Mouse (Mus musculus): ENCODE results near the gene Galnt13.
A peak's percentile ranks its signal among the peaks of the same experiment; 100 is the strongest.
"Not testable (repeated sequence)": the region's sequence is repeated elsewhere in the genome, so short reads cannot be mapped to it uniquely, and the experiment has no call there.

Galnt13 gene

DNA sequence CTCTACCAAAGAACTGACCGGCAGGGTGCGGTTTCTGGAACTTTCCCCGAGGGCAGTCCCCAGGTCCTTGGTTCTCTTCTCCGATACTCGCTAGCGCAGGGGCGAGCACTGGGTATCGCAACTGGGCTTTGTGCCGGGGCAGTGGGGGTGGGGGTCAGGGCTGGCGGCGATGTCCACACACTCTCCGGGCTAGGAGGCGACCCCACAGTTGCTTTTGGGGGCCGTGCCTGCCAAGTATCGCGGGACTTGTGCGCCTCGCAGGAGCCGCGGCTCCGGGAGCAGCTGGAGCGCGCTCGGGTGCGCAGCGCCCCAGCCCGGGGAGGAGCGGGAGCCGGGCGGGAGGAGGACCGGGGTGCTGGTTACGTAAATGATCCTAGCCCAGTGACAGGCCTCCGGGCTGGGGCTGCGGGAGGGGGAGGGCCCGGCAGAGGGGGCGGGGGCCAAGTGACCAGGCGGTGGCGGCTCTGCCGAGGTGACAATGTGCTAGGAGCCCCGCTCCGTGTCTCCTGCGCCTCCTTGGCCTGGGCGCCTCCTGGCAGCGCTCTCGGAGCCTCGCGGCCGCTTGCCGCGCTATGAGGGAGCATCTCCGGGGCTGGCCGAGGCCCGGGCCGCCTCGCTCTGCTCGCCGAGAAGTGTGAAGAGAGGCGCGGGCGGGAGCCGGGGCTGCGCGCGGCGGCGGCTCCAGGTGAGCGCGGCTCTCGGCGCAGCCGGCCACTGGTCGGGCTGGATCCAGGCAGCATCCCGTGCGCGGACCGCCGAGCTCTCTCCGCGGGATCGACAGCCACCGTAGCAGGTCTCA lies at the start of gene Galnt13:
Gene Galnt13 (plus strand): TSS at position 381 of the 799 bp plus-strand sequence.
- peak; percentile 95 for DNase-seq

DNA sequence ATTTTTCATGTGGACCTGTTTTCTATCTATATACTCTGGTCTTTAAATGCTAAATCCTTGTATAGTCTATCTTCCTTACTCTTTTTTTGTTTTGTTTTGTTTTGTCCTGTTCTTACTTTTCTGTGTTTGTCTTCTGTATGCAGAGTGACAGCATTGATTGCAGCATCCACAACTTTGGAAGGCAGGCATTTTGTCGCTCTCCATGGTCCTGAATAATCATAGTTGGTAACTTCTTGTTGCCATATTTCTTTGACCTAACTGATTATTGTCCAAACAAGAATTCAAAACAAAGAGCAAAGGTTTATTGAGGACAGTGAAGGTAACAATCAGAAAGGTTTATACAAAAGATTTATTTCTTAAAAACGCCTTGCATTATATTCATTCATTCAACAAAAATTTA lies 5.1 kb upstream of the Galnt13 start:
- peak; percentile 51 for DNase-seq

DNA sequence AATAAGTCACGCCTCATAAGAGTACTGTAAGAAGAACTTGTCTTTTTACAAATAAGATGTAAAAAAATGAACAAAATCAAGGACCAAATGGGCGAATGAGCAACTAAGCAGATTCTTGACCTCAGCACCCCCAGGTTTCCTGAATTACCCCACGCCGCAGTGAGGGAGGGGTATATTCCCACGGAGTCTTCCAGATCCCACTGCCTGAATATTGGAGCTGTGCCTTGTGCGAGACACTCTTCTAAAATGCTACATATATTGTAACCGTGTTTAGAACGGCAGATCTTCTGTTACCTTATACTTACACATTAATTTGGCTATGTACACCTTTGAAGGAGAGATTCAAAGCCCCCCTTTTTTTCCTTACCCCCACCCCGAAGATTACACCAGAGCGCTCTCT lies 737 bp upstream of the Galnt13 start:
- peak; percentile 23 for DNase-seq

DNA sequence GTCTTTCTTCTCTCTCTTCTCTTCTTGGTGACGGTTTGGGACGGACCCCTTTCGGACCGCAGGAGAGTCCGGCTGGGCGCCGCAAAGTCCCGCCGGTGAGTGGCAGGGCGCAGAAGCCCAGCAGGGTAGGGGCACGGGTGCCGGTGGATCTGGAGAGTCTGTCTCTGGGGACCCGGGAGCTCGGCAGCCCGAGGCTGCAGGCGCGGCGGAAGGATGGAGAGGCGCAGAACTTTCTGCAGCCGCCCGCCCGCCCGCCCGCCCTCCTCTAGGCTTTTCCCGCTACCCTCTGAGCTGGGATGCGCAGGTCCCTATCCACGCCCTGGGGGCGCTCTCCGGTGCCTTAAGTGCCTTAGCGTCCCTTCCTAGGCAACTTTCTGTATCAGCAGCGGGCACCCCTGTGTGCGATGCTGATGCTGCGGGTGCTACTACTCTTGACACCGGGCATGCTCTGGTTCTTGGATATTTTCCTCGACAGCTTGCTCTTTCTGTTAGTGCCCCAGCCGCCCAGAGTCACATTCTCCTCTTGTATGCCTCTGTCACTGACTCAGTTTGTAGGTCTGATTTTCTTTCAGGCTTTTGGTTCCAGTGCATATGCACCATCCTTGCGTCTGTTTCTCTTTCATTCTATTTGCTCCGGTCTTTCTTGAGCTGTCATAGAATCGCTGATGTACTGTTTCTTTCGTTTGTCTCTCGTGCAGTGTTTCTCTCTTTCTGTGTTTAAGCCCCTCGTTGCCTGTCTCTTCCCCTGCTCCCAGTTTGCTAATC lies 801 bp downstream of the Galnt13 start:
- DNase-seq: peak; percentile 88

DNA sequence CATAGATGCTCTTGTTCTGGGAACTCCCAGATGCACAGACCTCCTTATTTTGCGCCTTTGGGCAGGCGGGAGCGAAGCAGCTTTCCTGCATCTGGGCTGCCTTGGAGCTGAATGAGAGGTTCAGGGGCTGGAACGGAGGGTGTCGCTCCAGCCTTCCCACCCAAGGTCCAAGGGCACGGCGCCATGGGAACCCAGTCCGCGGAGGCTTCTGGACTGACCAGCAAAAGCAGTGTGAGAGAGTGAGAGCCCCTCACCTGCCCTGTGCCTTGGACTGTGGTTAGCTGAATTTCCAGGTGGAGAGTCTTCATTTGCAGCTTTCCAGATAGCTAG lies 1.3 kb downstream of the Galnt13 start:
- peak; percentile 62 for DNase-seq

DNA sequence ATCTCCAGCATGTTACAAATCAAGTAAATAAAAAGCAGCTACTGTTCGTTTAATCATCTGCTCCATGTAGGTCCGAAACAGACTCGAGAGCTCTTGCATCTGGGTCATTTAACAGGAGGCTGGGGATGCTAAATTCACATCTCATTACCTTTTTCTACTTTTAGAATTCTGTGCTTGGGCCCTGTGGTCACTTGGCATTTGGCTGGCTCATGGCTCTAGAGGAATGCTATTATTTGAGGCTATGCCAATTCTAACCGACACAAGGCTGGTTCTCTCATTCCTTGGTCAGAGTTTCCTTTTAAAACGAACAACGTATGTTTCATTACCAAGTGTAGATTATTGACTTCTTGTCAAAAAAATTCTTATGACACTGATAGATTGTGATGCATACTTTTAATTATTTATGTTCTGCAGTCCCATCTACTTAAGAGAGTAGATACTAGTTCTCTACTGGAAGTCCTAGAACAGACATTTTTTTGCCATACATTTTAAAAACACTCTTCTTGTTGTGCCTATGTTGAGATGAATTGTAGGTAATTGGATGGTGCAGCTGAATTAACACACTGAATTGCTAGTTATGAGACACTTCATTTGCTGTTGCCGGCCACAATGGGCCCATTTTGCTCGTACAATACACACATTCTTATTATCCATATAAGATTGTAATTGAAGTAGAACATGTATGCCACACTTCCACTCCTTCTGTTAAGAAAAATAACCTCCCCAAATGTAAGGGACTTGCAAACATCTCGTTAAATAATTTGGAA lies 6.8 kb downstream of the Galnt13 start:
- DNase-seq: peak; percentile 91

DNA sequence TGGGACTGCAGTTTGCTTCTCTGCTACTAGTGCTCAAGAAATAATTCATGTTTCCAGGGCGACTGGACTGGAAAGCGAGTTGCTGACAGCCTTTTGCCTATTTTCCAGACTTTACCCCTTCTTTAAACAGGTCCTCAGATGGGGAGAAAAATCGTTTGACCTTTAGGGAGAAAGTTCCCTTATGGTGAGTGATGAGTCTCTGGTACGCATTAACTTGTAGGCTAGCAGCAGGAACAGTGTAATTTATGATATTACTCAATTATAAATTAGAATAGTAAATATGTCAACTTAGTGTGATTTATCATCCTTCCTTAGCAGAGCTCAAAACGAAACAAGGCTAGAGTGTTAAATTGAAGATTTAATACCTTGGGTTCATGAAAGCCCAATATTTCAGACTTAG lies 47.3 kb downstream of the Galnt13 start:
- DNase-seq: peak; percentile 3

DNA sequence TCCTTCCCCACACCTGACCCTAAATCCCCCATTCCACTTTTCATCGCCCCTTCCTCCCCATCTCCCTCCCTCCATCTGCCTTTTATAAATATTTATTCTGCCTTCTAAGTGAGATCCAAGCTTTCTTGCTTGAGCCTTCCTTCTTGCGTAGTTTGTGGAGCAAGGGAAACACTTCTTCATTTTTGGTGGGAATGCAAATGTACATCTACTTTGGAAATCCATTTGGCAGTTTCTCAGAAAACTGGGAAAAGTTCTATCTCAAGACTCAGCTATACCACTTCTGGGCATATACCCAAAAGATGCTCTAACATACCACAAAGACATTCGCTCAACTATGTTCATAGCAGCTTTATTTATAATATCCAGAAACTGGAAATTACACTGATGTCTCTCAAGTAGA lies 86.9 kb downstream of the Galnt13 start:
- DNase-seq: no peak

DNA sequence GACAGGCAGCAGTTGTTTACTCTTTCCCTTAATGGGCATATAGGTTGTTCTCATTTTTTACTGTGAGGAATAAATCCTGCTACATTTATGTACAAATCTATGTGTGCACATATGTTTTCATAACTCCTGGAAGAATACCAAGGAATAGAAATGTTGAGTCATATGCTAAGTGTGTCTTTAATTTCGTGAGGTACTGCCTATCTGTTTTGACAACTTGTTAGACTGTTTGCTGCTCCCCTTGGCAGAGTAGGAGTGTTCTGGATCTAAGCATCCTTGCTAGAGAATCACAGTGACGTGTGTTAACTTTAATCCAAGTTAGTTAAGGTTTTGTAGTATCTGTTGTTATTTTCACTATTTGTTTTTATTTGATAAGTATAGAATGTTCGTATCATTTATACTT lies 91.0 kb downstream of the Galnt13 start:
- DNase-seq: no peak

DNA sequence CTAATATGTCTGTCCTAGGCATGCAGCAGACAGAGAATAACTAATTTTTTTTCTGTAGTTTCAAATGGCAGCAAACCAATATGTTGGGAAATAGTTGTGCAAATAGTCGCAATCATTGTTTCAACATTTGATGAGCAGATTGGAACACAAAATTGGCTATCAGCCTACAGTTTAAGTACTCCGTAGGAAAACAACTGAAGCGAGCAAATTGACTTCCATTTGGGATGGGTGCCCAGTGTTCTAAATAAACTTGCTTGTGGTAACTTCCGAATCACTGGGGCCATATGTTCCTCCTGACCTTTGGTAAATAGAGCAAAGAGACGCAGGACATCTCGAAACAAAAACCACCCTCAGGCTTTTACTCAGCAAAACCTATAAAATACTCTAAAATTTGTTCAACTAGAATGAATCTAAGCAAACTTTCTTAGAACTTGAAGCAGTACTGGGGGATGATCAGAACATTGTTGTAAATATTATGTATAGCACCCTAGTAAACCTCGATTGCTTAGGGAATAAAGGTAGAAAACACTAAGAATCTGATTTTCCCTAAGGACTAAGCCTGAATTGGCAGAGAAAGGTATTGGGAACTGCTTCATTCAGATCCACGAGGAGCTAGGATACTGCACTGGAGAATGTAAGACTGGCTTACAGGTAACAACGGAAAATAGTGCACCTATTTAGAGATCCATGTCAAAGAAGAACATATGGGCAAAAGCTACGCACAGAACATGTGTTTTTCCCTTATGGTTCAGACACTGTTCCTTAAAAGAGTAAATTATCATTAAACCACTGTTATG lies 122.4 kb downstream of the Galnt13 start:
- peak; percentile 15 for DNase-seq

DNA sequence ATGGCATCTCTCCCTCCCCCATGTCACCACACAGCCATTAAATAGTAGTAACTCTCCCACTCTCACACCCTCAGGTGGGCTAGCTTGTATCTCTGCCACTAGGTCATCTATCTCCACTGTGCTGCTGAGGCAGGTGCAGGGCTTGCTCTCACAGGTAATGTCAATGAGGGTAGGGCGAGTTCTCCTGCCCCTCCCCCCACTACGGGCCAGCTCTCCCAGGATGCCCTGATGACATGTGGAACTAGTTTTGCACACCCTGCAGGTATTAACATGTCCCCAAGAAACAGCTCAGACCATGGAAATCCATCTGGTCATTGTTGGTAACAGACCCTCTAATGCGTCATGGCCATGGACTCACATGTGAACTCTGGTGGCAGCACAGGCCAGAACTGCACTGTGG lies 129.0 kb downstream of the Galnt13 start:
- DNase-seq: no peak

DNA sequence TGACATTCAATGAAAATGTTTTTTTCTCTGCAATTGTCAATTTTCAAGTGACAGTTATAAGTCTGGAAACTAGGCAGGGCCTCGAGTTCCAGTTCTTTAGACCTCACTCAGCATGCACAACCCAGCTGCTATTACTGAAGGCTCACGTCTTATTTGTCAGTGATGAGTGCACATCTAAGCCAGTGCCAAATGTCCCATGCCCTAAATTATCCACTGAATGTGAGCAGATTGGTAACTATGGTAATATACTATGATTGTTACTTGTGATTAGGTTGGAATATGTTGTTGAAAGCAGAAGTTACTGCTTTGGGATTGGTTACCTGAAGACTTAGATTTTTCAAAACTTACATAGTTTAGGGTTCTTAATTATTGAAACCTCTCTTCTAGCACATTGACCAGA lies 131.1 kb downstream of the Galnt13 start:
- DNase-seq: no peak

DNA sequence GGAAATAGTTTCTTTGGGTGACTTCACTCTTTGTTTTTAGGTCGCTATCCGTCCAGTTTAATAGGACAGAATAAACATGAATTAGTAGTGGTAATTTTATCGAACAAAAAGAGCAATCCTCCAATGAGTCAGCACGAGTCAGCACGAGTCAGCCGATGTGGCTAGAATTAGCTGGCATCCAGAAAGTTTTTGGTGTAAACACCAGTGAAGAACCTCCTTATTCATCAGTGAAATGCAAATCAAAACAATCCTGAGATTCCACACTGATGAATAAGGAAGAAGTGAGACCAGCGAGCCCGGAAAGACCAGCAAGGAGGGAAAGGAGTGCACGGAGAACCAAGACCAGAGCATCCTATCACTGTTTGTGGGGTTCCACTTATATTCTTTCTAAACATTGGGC lies 131.5 kb downstream of the Galnt13 start:
- DNase-seq: no peak

DNA sequence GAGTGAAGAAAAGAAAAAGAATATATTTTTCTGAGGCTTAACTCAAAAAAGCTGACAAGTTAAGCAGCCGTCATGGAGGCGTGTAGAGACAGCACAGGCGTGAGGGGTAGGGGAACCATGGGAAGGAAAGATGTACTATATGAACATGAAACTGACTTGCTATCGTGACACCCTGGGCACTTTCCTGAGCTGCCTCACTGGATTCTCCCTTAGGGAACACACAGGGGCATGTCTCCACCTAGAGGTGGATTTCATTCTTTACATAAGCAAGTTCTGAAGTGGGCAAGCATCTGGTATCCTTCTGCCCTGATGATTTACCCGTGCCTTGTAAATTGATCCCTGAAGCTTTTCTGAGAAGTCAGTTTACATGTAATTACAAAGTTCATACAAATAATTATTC lies 277.7 kb downstream of the Galnt13 start:
- DNase-seq: not testable (repeated sequence)

DNA sequence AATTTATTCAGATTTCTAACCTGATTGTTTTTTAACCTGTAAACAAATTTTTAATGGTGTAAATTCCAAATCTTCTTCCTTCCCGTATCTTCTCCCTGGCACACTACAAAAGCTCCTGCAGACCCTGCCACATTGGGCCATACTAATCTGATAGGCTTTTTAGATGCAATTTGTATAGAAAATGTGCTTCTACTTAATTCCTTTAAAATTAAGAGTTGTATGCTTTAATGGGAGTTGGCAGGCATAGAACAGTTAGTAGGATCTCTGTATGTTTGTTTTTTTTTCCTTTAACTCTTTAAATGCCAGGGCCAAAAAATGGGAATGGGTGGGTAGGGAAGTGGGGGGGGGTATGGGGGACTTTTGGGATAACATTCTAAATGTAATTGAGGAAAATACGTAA lies 315.1 kb downstream of the Galnt13 start:
- no peak for DNase-seq

DNA sequence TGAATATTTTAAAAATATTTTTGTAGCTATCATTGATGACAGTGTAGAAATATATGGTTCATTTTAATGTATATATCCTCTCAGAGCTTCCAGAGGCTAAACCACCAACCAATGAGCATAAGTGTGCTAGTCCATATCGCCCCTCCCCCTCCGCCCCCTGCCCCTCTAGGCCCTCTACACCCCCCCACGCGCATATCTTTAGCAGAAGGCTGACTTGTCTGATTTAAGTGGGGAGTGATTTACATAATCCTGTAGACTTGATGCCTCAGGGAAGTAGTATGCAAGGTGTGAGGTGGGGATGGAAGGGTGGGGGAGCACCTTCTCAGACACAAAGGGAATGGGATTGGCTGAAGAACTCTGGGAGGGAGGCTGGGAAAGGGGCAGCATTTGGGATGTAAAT lies 323.7 kb downstream of the Galnt13 start:
- DNase-seq: peak; percentile 1

DNA sequence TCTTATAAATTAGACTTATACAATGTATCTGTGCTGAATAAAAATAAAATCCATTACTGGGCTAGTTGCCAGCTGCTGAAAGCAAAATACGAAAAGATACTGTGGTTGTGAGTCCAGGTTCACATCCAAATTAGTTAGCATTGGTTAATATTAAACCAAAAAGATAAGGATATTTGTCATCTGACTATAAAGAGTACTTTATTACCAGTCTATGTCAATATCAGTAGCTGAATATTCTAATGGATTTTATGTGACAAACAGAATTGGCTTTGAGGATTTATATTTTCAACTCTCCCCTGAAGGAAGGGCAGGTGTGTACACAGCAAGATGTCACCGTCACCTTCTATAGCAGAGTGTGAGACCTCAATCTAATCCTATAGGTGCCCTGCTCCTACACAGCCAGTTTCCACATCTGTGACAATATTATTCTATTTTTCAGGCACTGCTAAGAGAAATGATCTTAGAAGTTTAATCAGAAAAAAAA lies 342.7 kb downstream of the Galnt13 start:
- no peak for DNase-seq

DNA sequence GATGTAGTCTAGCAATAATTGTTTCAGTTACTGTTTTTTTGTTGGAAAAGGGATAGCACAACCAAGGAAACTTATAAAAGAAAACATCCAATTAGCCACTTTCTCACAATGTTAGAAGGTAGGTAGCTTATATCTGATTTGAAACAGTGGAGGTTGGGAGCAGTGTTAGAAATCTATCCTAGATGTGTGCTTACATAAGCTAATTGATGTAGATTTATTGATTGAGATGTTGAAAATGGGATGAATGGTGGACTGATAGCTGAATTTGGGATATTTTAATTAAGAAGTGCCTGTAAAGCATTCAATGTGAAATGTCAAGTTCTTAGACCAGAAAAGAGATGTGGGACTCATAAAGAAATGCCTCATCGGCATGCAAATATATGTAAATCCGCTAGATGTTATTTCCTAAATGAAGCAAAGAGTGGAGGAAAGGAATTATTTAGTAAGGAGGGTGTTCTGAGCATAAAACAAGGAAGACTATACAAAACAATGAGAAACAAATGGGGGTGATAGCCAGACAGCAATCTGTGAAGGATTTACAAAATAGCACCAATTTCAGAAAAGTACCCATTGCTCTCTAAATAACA lies 377.6 kb downstream of the Galnt13 start:
- no peak for DNase-seq

DNA sequence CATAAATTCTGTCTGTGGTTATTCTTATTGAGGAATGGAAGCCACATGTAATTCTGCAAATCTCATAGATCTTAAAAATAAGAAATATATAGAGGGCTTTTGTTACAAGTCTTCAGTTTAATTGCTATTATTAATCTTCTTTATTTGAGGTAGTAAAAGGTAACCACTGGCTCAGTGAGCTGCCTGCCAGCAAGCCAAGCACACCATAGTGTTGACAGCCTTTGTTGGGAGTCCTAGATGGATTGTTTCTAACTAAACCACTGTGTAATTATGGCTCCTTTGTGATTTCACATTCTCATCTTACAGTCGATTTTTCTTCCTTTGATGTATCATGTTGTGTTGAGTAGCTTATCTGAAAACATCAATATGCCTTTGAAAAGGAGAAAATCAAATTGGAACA lies 405.1 kb downstream of the Galnt13 start:
- DNase-seq: no peak

DNA sequence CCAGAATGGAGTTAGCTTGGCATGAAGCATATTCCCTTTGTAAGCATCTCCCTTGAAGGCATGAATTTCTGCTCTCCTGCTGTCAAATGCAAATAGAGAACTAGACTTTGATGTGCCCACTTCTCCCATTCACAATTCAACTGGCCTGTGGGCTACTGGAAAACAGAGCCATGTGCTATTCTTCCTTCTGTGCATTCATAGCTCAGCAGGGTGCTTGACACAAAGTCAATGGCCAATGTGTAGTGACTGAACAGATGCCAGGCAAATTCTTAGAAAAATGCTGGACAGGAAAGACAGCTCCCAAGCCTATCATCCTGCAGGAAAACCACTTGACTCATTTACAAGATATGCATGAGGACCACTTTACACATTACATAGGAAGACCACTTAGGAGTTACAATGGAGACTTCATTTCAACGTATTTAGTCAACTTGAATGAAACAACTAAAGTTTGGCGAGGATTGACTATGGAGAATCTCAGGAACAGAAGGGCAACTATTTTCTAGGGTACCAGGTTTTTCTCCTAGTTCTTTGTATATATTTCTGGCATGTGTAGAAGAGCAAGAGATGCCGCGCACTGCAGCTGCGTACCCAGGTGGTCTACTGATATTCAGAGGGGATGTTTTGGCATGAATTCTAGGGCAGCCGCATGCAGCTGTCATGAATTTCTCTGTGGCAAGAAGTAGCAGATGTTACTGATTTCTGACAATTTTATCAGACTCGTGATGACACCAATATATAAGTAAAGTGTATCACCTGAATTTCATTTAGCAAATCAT lies 470.4 kb downstream of the Galnt13 start:
- peak; percentile 7 for DNase-seq

DNA sequence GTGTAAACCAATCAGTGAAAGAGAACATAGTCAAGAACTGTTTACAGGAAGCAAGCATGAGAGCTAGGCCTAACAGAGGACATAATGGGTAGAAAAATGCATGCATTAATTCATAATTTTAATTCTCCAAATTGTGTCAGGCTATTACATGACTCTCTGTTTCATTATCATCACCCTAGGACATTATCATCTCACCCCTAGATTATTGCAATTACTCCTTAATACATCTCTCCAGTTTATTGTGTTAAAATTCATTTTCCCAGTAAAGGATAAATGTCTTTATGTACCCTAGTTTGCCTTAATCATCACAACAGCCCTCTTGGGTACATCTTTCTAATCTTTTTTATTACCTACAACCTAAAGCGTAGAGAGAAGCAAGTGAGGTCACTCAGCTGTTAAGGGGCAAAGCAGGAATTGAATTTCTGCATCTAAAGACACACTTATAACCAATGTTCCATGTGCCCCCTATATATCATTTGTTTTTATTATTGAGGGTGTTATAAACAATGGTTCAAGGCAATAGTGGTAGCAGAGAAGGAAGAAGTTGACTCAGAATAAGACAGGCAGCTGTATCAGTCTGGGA lies 479.1 kb downstream of the Galnt13 start:
- no peak for DNase-seq

Measured in retina, postnatal 1 day (tissue).